Mouse (Mus musculus): Measurements from ENCODE around the gene Heg1. TPM values are rescaled to one million over a fixed set of nuclear protein-coding genes. Genes with fewer than 3 reads are reported as not detected.

Gene Heg1
- total and polyA plus RNA-seq, 3 experiments, result 40.8 to 77.1 (median 67.2) TPM

GRCm38 (mm10) chr16:33760996-33761395 lies 76.8 kb downstream of the Heg1 start:
- H3K4me2 ChIP-seq (ENCODE audit: insufficient read depth, low read depth, poor library complexity, severe bottlenecking), result no peak overlapping the region
- TF ChIP-seq MAX (IDR thresholded peaks at IDR 0.05; ENCODE audit: low read length) (no peak), KAT2A (IDR thresholded peaks at IDR 0.05; ENCODE audit: insufficient replicate concordance, low read length) (no peak), BHLHE40 (IDR thresholded peaks at IDR 0.05; ENCODE audit: low read depth, low read length) (no peak), CHD2 (IDR thresholded peaks at IDR 0.05; ENCODE audit: low read length) (no peak), E2F4 (IDR thresholded peaks at IDR 0.05; ENCODE audit: insufficient replicate concordance, low read depth, low read length) (no peak), GABPA (IDR thresholded peaks at IDR 0.05; ENCODE audit: insufficient replicate concordance, low read depth, low read length) (no peak), USF1 (IDR thresholded peaks at IDR 0.05; ENCODE audit: low read depth, low read length) (no peak), ZC3H11A (IDR thresholded peaks at IDR 0.05; ENCODE audit: low read depth, low read length) (no peak), ELF1 (IDR thresholded peaks at IDR 0.05; ENCODE audit: low read depth, low read length) (no peak), CHD1 (IDR thresholded peaks at IDR 0.05; ENCODE audit: low read depth, low read length) (no peak), NELFE (IDR thresholded peaks at IDR 0.05; ENCODE audit: low read depth, low read length) (no peak), MEF2A (IDR thresholded peaks at IDR 0.05; ENCODE audit: borderline replicate concordance, low read depth, low read length) (no peak), SIN3A (IDR thresholded peaks at IDR 0.05; ENCODE audit: low read length) (no peak)
- H3K4me1 ChIP-seq (ENCODE audit: control insufficient read depth in 1 of 2, insufficient read depth in 2 of 2), result peaks cover 0 to 23% of the 10 kb centered on the region in 2 experiments; a peak in 3 of 4 replicates
- no peaks in the 10 kb centered on the region for H3K9me3 ChIP-seq (replicated peaks; ENCODE audit: low read length)
- no peaks in the 10 kb centered on the region; the same call in 1 of the 2 replicates for H3K79me2 ChIP-seq (replicated peaks; ENCODE audit: control insufficient read depth, extremely low read depth, insufficient read depth, poor library complexity, severe bottlenecking)
- no peak overlapping the region for H3K4me3 ChIP-seq (replicated peaks in 1 of 3; ENCODE audit: low read depth in 2 of 3, low read length in 2 of 3, poor library complexity in 1 of 3)
- peaks cover 61 to 91% of the 10 kb centered on the region in 2 experiments for H3K36me3 ChIP-seq (replicated peaks in 1 of 2; ENCODE audit: control insufficient read depth in 1 of 2, insufficient read depth in 1 of 2, low read length in 1 of 2)
- H3K27me3 ChIP-seq (replicated peaks), result no peaks in the 10 kb centered on the region
- DNase-seq (ENCODE audit: extremely low read depth), result no peak
- in situ Hi-C loops (cut with MboI; ENCODE audit: low pct_ligation_motif_present, low pct_unique_long_range_greater_than_20kb, low sequenced_read_pairs), result no loop called here
- dilution Hi-C loops (cut with MboI; ENCODE audit: extremely low pct_ligation_motif_present, extremely low pct_unique_long_range_greater_than_20kb, low sequenced_read_pairs), result no loop called here
- H3K9ac ChIP-seq (ENCODE audit: insufficient read depth, low read depth), result no peak overlapping the region
- H3K27ac ChIP-seq (ENCODE audit: insufficient read depth, low read depth), result no peak overlapping the region

- no peak for DNase-seq (ENCODE audit: extremely low read depth)
- Histone ChIP-seq H3K79me2 (replicated peaks; ENCODE audit: control insufficient read depth, extremely low read depth, insufficient read depth, poor library complexity, severe bottlenecking) (no peaks in the 10 kb centered on the region; the same call in 1 of the 2 replicates), H3K4me1 (ENCODE audit: control insufficient read depth in 1 of 2, insufficient read depth in 2 of 2) (peaks cover 15 to 41% of the 10 kb centered on the region in 2 experiments), H3K36me3 (replicated peaks in 1 of 2; ENCODE audit: control insufficient read depth in 1 of 2, insufficient read depth in 1 of 2, low read length in 1 of 2) (peaks cover 53 to 81% of the 10 kb centered on the region in 2 experiments), H3K4me3 (replicated peaks in 1 of 3; ENCODE audit: low read depth in 2 of 3, low read length in 2 of 3, poor library complexity in 1 of 3) (no peak overlapping the region), H3K9ac (ENCODE audit: insufficient read depth, low read depth) (no peak overlapping the region), H3K4me2 (ENCODE audit: insufficient read depth, low read depth, poor library complexity, severe bottlenecking) (no peak overlapping the region), H3K9me3 (replicated peaks; ENCODE audit: low read length) (no peaks in the 10 kb centered on the region), H3K27ac (ENCODE audit: insufficient read depth, low read depth) (no peak overlapping the region), H3K27me3 (replicated peaks) (no peaks in the 10 kb centered on the region)
- no peak for TF ChIP-seq KAT2A (IDR thresholded peaks at IDR 0.05; ENCODE audit: insufficient replicate concordance, low read length)
- TF ChIP-seq ZNF384 (IDR thresholded peaks at IDR 0.05; ENCODE audit: low read depth, low read length), result no peak
- TF ChIP-seq BHLHE40 (IDR thresholded peaks at IDR 0.05; ENCODE audit: low read depth, low read length), result no peak
- TF ChIP-seq MYC (IDR thresholded peaks at IDR 0.05; ENCODE audit: low read depth, low read length), result no peak
- TF ChIP-seq USF2 (conservative IDR thresholded peaks at IDR 0.05; ENCODE audit: low read depth, low read length), result no peak
- TF ChIP-seq GABPA (IDR thresholded peaks at IDR 0.05; ENCODE audit: insufficient replicate concordance, low read depth, low read length), result no peak
- TF ChIP-seq ZC3H11A (IDR thresholded peaks at IDR 0.05; ENCODE audit: low read depth, low read length), result no peak
- no peak for TF ChIP-seq E2F4 (IDR thresholded peaks at IDR 0.05; ENCODE audit: insufficient replicate concordance, low read depth, low read length)
- TF ChIP-seq CTCF (conservative IDR thresholded peaks at IDR 0.05 in 1 of 2, IDR thresholded peaks at IDR 0.05 in 1 of 2; ENCODE audit: low read depth in 2 of 2, low read length in 2 of 2), result no peak
- TF ChIP-seq MAZ (IDR thresholded peaks at IDR 0.05; ENCODE audit: low read depth, low read length), result no peak
- dilution Hi-C loops (cut with MboI; ENCODE audit: extremely low pct_ligation_motif_present, extremely low pct_unique_long_range_greater_than_20kb, low sequenced_read_pairs) (no loop called here), in situ Hi-C loops (cut with MboI; ENCODE audit: low pct_ligation_motif_present, low pct_unique_long_range_greater_than_20kb, low sequenced_read_pairs) (no loop called here)
These were observed 80.5 kb downstream of the Heg1 start for GRCm38 (mm10) chr16:33764501-33765193.

All from CH12.LX (cell line).